ENCODE assay signal across 19 mouse cellular contexts in the genomic region with DNA sequence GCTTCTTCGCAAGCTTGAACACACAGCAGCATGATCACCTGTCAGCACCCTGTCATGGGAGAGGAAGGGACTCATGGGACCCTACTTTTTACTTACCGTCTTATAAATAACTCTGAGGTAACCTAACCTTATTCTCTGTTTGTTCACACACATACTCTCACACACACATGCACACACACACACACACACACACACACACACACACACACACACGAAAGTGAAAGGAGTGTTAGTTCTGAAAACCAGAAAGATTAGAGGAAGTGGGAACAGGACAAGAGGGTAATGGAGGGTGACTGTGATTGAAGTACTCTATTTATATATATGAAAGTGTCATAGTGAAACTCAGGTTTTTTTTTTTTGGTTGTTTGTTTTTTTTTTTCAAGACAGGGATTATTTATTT. TPM values are rescaled to one million over a fixed set of nuclear protein-coding genes. Genes with fewer than 3 reads are reported as not detected.
DNase-seq lines count a peak whose midpoint lies in the region; ATAC-seq and TF ChIP-seq lines count a peak whose summit lies in the region.
"Had no signal": no experiment of that assay in that cellular context is flagged by ENCODE, and none has a peak within 500 bp of the region (broad histone marks: within the 10 kb centered on the region; RNA-seq: fewer than 3 reads in every experiment).

No protein-coding gene starts in this region.

- peak overlapping the region; percentile 34; the same call in 1 of the 2 replicates for H3K9ac ChIP-seq in ES-E14 (ENCODE audit: insufficient read depth, low read depth, low read length, poor library complexity, severe bottlenecking)
- H3K9ac ChIP-seq: embryonic facial prominence, embryonic 13.5 days; limb, embryonic 13.5 days; neural tube, embryonic 15.5 days had no signal

- DNase-seq in 416B (ENCODE audit: low read depth) (peak; percentile 40), A20 (ENCODE audit: low read depth, low spot score) (peak; percentile 87), ES-E14 (ENCODE audit: low read depth, low spot score) (no peak)
- no peak for DNase-seq in embryo, embryonic 10.5 days (ENCODE audit: low spot score)
- DNase-seq in urinary bladder, postnatal 10 days (ENCODE audit: low spot score): no peak
- DNase-seq: cerebellum, adult 18-20 months; gastrocnemius, postnatal 14 days; heart, postnatal 36 days; kidney, adult 9 months had no signal

- no peaks in the 10 kb centered on the region for H3K79me2 ChIP-seq in macrophage (ENCODE audit: inconsistent target)

- no peaks in the 10 kb centered on the region for H3K9me3 ChIP-seq in ES-E14 (ENCODE audit: control insufficient read depth, insufficient read depth, low read depth, low read length)
- H3K9me3 ChIP-seq: embryonic facial prominence, embryonic 13.5 days; heart, embryonic 10.5 days; limb, embryonic 13.5 days; megakaryocyte, embryonic 14.5 days; neural tube, embryonic 15.5 days had no signal

- in situ Hi-C loops in ES-E14 (cut with MboI; ENCODE audit: low sequenced_read_pairs in 2 of 2, unreplicated experiment in 2 of 2): no loop called here

- no peak for ATAC-seq in megakaryocyte-erythroid progenitor cell, adult 5-6 weeks (replicated peaks; ENCODE audit: low FRiP score, low TSS enrichment, poor library complexity, severe bottlenecking)
- ATAC-seq: hindbrain, embryonic 16.5 days had no signal

- 25% methylated on average over 2 of the region's 3 CpGs for WGBS in macrophage (ENCODE audit: missing documents)

- H3K27ac ChIP-seq in ES-E14 (ENCODE audit: insufficient read depth, low read depth, low read length, poor library complexity, severe bottlenecking) (peak overlapping the region; percentile 100), macrophage (peak overlapping the region; percentile 97)
- H3K27ac ChIP-seq: embryonic facial prominence, embryonic 13.5 days; heart, embryonic 10.5 days; left cerebral cortex, adult 2 months; limb, embryonic 13.5 days; neural tube, embryonic 15.5 days had no signal

- no peak overlapping the region for H3K4me3 ChIP-seq in ES-E14 (ENCODE audit: insufficient read depth in 1 of 2, low read depth in 1 of 2, low read length in 2 of 2, poor library complexity in 1 of 2, severe bottlenecking in 1 of 2)
- H3K4me3 ChIP-seq in macrophage (ENCODE audit: inconsistent target): no peak overlapping the region
- H3K4me3 ChIP-seq: embryonic facial prominence, embryonic 13.5 days; heart, embryonic 10.5 days; left cerebral cortex, adult 2 months; limb, embryonic 13.5 days; megakaryocyte, embryonic 14.5 days; neural tube, embryonic 15.5 days had no signal

- H3K36me3 ChIP-seq in ES-E14 (ENCODE audit: control insufficient read depth, insufficient read depth, low read length, poor library complexity, severe bottlenecking) (no peaks in the 10 kb centered on the region), macrophage (ENCODE audit: inconsistent target) (no peaks in the 10 kb centered on the region)
- H3K36me3 ChIP-seq: embryonic facial prominence, embryonic 13.5 days; heart, embryonic 10.5 days; limb, embryonic 13.5 days; neural tube, embryonic 15.5 days had no signal

- H3K4me1 ChIP-seq in ES-E14 (ENCODE audit: control insufficient read depth in 2 of 2, insufficient read depth in 2 of 2, low read length in 2 of 2, poor library complexity in 1 of 2): peaks cover 8 to 18% of the 10 kb centered on the region in 2 experiments; a peak in 3 of 4 replicates

TF ChIP-seq in ES-E14, 5 proteins besides CTCF, POLR2A, EP300 and RAD21:
- TF ChIP-seq ZC3H11A (IDR thresholded peaks at IDR 0.05; ENCODE audit: borderline replicate concordance, low read depth, low read length): no peak
- no peak for TF ChIP-seq ZNF384 (IDR thresholded peaks at IDR 0.05; ENCODE audit: low read depth, low read length)
- TF ChIP-seq CHD2 (IDR thresholded peaks at IDR 0.05; ENCODE audit: low read depth, low read length): no peak
- no peak for TF ChIP-seq MAFK (IDR thresholded peaks at IDR 0.05; ENCODE audit: insufficient read depth, low read depth, low read length)
- no peak for TF ChIP-seq HCFC1 (IDR thresholded peaks at IDR 0.05; ENCODE audit: borderline replicate concordance, insufficient read depth, low read length)

RNA-seq across cellular contexts. Expression of a gene that starts 18.1 kb away (rescaled TPM):
- total RNA-seq in ES-E14 (2012; rRNA removed): 51.7 and 95.7 TPM in 2 replicates
- 100 to 1,000 TPM in 13 of 26 experiments, 10 to 100 TPM in 13; 27.1 to 163 (median 99.6) TPM for total RNA-seq in macrophage (2018; cell fraction: chromatin; rRNA removed)
- 10 to 100 TPM; 10.7 to 62.8 (median 27.9) TPM for total RNA-seq in macrophage (2018; cell fraction: cytosol; rRNA removed)
- 100 to 1,000 TPM in 7 of 26 experiments, 10 to 100 TPM in 19; 29.0 to 154 (median 81.6) TPM for total RNA-seq in macrophage (2018; cell fraction: nucleus; rRNA removed)
- polyA plus RNA-seq in macrophage (2018): 18.3 to 33.2 TPM (median 18.3 TPM) in 3 replicates
- total RNA-seq in megakaryocyte-erythroid progenitor cell, adult 5-6 weeks (2014; fragmentation: Nextera tagmentation): 4.7 and 17.9 TPM in 2 replicates
- total RNA-seq in megakaryocyte-erythroid progenitor cell, adult 5-6 weeks (2017): 3.5 and 5.3 TPM in 2 replicates

RNA-seq across cellular contexts. Expression of a gene that starts 21.5 kb away (rescaled TPM):
- 72.6 and 112 TPM in 2 replicates for total RNA-seq in ES-E14 (2012; rRNA removed)
- total RNA-seq in macrophage (2018; cell fraction: chromatin; rRNA removed): 100 to 1,000 TPM in 20 of 26 experiments, 10 to 100 TPM in 6; 41.8 to 438 (median 201) TPM
- total RNA-seq in macrophage (2018; cell fraction: cytosol; rRNA removed): 100 to 1,000 TPM in 8 of 26 experiments, 10 to 100 TPM in 18; 24.3 to 136 (median 65.2) TPM
- 100 to 1,000 TPM in 21 of 26 experiments, 10 to 100 TPM in 5; 55.4 to 358 (median 161) TPM for total RNA-seq in macrophage (2018; cell fraction: nucleus; rRNA removed)
- 34.6 to 63.1 TPM (median 37.1 TPM) in 3 replicates for polyA plus RNA-seq in macrophage (2018)
- 126 and 134 TPM in 2 replicates for total RNA-seq in megakaryocyte-erythroid progenitor cell, adult 5-6 weeks (2014; fragmentation: Nextera tagmentation)
- total RNA-seq in megakaryocyte-erythroid progenitor cell, adult 5-6 weeks (2017): 34.2 and 38.1 TPM in 2 replicates

RNA-seq across cellular contexts. Expression of a gene that starts 41.9 kb away (rescaled TPM):
- total RNA-seq in ES-E14 (2012; rRNA removed): 6.2 and 8.4 TPM in 2 replicates
- total RNA-seq in macrophage (2018; cell fraction: chromatin; rRNA removed): 10 to 100 TPM in 1 of 26 experiments, under 1 TPM in 5, not detected in 20; 0.21 to 23.8 (median 0.28) TPM
- under 1 TPM in 2 of 26 experiments, not detected in 24; 0.03 to 0.05 TPM for total RNA-seq in macrophage (2018; cell fraction: cytosol; rRNA removed)
- 1 to 10 TPM in 1 of 26 experiments, not detected in 25; 3.7 TPM for total RNA-seq in macrophage (2018; cell fraction: nucleus; rRNA removed)
- not detected in 3 replicates for polyA plus RNA-seq in macrophage (2018)
- total RNA-seq in megakaryocyte-erythroid progenitor cell, adult 5-6 weeks (2014; fragmentation: Nextera tagmentation): not detected in 2 replicates
- not detected in 2 replicates for total RNA-seq in megakaryocyte-erythroid progenitor cell, adult 5-6 weeks (2017)
- total RNA-seq: common myeloid progenitor, adult 5-6 weeks had no signal

Comparison
In these comparisons a context has a peak if more than half of its experiments do, and no peak if none do; other contexts are left out.
1. DNase-seq: peak in 416B (single experiment) and A20 (single experiment); none in ES-E14 (single experiment), embryo, embryonic 10.5 days (single experiment) and urinary bladder, postnatal 10 days (single experiment).